In genomic region chr2:11960777-11961176, GRCm38 (mm10) we compare ENCODE assay signal across 31 mouse cellular contexts.
"Had no signal": no experiment of that assay in that cellular context is flagged by ENCODE, and none has a peak within 500 bp of the region (broad histone marks: within the 10 kb centered on the region; RNA-seq: fewer than 3 reads in every experiment).

No protein-coding gene starts in this region.

- H3K4me2 ChIP-seq: limb, embryonic 12.5 days; limb, embryonic 13.5 days; limb, embryonic 15.5 days; liver, embryonic 11.5 days; liver, embryonic 12.5 days; liver, embryonic 13.5 days; liver, embryonic 15.5 days; lung, embryonic 14.5 days; lung, embryonic 15.5 days; midbrain, embryonic 11.5 days; midbrain, embryonic 12.5 days; midbrain, embryonic 13.5 days; midbrain, embryonic 15.5 days had no signal

- DNase-seq: left cerebral cortex, postnatal 4 days; liver; liver, embryonic 13.5 days; liver, postnatal 0 days; lung, adult 18-20 months; lung, adult 2 months; lung, postnatal 10 days; lung, postnatal 14 days; lung, postnatal 36 days; lung, postnatal 4 days; midbrain, embryonic 14.5 days had no signal

- H3K9me3 ChIP-seq: limb, embryonic 10.5 days; limb, embryonic 12.5 days; limb, embryonic 13.5 days; limb, embryonic 15.5 days; liver, embryonic 12.5 days; liver, embryonic 13.5 days; liver, embryonic 15.5 days; lung, embryonic 15.5 days; megakaryocyte, embryonic 14.5 days; midbrain, embryonic 10.5 days; midbrain, embryonic 12.5 days; midbrain, embryonic 13.5 days; midbrain, embryonic 15.5 days had no signal

- H3K27me3 ChIP-seq: limb, embryonic 12.5 days; limb, embryonic 13.5 days; limb, embryonic 15.5 days; liver, embryonic 12.5 days; liver, embryonic 13.5 days; liver, embryonic 15.5 days; lung, embryonic 15.5 days; midbrain, embryonic 12.5 days; midbrain, embryonic 13.5 days; midbrain, embryonic 15.5 days had no signal

- ATAC-seq: liver, embryonic 12.5 days; liver, postnatal 0 days; lung, postnatal 0 days; midbrain, embryonic 13.5 days; midbrain, embryonic 15.5 days; midbrain, embryonic 16.5 days had no signal

- H3K36me3 ChIP-seq: limb, embryonic 10.5 days; limb, embryonic 12.5 days; limb, embryonic 13.5 days; limb, embryonic 15.5 days; liver, embryonic 12.5 days; liver, embryonic 13.5 days; liver, embryonic 15.5 days; lung, embryonic 15.5 days; midbrain, embryonic 10.5 days; midbrain, embryonic 12.5 days; midbrain, embryonic 13.5 days; midbrain, embryonic 15.5 days had no signal

- H3K27ac ChIP-seq: limb, embryonic 10.5 days; limb, embryonic 12.5 days; limb, embryonic 13.5 days; limb, embryonic 15.5 days; liver, embryonic 12.5 days; liver, embryonic 13.5 days; liver, embryonic 14.5 days; liver, embryonic 15.5 days; lung, embryonic 15.5 days; macrophage; midbrain, embryonic 10.5 days; midbrain, embryonic 12.5 days; midbrain, embryonic 13.5 days; midbrain, embryonic 15.5 days had no signal

- H3K4me1 ChIP-seq: limb, embryonic 12.5 days; limb, embryonic 13.5 days; limb, embryonic 15.5 days; liver, embryonic 12.5 days; liver, embryonic 13.5 days; liver, embryonic 15.5 days; lung, embryonic 15.5 days; megakaryocyte, embryonic 14.5 days; midbrain, embryonic 10.5 days; midbrain, embryonic 12.5 days; midbrain, embryonic 13.5 days; midbrain, embryonic 15.5 days had no signal

- H3K4me3 ChIP-seq: limb, embryonic 10.5 days; limb, embryonic 12.5 days; limb, embryonic 13.5 days; limb, embryonic 15.5 days; liver, embryonic 12.5 days; liver, embryonic 13.5 days; liver, embryonic 15.5 days; lung, embryonic 15.5 days; megakaryocyte, embryonic 14.5 days; midbrain, embryonic 10.5 days; midbrain, embryonic 12.5 days; midbrain, embryonic 13.5 days; midbrain, embryonic 15.5 days; myocyte had no signal

- H3K9ac ChIP-seq: limb, embryonic 12.5 days; limb, embryonic 13.5 days; limb, embryonic 15.5 days; liver, embryonic 12.5 days; liver, embryonic 13.5 days; liver, embryonic 14.5 days; liver, embryonic 15.5 days; liver, postnatal 0 days; lung, embryonic 14.5 days; lung, embryonic 15.5 days; midbrain, embryonic 12.5 days; midbrain, embryonic 13.5 days; midbrain, embryonic 15.5 days had no signal
